Mouse (Mus musculus): ENCODE results near the gene Cog5.

Gene Cog5

GRCm38 (mm10) chr12:31944405-31944804 lies 289.7 kb downstream of the Cog5 start:
- DNase-seq, result no peak

- no peak for DNase-seq
These were observed 292.8 kb downstream of the Cog5 start for GRCm38 (mm10) chr12:31947476-31947875.

- DNase-seq, result peak; percentile 9
These were observed 293.7 kb downstream of the Cog5 start for GRCm38 (mm10) chr12:31948101-31949000.

DNA sequence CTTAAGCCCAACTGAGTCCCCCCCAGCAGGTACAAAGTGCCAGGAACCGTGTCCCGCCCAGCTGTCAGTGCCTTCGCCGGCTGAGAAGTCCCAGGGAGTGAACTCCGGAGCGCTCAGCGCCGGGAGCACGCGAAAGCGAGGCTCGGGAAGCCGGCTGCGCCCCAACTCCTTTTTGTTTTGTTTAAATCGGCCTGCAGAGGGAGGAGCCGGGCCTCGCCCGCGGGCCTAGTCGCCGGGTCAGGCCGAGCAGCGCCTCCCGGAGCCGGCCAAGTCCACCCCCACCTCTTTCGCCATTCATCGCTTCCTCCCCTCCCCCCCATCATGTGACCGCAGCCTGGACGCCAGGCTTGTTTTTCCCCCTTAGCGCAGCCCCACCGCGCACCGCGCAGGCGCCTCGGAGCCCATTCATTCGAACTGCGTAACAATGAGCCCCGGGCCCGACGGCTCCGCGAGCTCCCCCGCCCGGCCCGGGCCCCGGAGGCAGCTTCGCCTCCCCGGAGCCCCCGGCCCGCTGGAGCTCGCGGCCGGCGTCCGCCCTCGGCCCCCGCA lies 294.6 kb downstream of the Cog5 start:
- DNase-seq, result peak; percentile 96

DNA sequence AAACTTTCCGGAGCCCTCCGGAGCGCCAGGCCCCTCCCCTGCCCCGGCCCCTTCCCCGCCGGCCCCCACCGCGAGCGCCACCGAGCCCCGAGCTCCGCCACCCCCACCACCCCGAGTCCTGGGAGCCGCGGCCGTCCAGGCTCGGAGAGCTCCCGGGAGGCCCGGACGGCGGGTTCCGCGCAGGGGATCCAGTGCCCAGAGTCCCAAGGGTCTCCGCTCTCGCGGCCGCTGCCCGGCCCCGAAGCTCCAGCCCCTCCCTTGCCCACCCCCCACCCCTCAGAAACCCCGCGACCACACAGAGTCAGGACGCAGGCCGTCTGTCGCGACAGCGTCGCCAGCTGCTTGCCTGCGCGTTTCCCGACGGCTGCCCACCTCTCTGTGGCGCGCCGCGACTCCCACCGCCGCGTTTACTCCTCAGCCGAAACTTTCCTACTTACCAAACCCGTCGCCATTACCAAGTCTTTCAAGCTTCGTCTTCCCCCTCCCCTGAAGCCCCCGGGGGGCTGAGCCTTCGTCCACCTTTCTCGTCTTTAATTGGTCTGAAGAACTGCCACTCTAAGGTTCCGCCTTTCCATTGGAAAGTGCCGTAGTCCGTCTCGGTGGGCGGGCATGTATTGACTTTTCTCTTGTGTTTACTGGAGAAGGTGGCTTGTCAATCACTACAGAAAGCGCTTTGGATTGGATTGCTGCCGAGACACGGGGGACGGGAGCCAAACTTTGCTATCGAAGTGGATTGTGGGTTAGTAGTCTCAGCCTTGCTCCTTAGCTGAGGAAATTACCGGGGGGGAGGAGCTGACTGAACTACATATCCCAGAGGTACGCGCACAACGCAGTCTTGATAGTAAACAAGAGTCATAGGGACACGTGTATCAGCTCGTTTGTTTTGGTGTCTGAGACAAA lies 295.3 kb downstream of the Cog5 start, which contains the start of gene Hbp1:
Gene Hbp1, minus strand, starts transcription at position 777 of the 900 bp plus-strand sequence.
- DNase-seq, result peak; percentile 99

GRCm38 (mm10) chr12:31950659-31951031 lies 296.0 kb downstream of the Cog5 start:
- DNase-seq, result no peak

- DNase-seq, result no peak
These were observed 301.2 kb downstream of the Cog5 start for GRCm38 (mm10) chr12:31955843-31956242.

DNA sequence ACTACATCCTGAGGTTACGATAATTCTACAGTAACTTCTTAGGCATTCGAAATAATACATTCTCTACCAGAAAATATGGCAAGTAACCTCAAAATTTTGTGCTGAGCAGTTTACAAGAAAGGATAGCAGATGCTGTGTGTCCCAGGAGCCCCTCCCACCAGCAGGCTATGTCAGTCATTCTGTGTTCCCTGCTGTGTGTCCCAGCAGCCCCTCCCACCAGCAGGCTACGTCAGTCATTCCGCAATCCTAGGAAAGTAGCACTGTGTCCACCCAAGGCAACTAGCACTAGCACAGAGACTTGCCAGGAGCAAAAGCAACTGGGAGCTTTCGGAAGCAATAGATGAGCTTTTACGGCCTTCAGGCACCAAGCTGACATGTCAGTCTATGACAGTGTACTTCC lies 309.4 kb downstream of the Cog5 start:
- DNase-seq, result no peak

- DNase-seq, result no peak
These were observed 311.0 kb downstream of the Cog5 start for GRCm38 (mm10) chr12:31965517-31966212.

DNA sequence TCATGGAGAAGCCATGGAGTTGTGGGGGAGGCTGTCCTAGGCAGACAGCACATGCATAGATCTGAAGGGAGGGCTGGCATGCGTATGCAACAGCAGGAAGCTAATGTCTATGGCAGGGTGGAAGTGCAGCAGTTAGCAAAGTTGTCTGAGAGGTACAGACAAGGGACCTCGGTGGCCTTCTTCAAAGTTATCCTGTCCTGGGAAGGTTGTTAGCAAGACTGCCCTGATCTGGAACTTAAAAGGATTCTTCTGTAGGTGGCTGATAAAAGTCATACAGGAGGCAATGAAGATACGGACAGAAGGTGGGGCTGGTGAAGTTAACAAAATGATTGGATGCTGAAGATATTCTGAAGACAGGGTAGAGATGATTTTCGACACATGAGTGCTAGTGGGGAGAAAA lies 311.7 kb downstream of the Cog5 start:
- DNase-seq, result no peak

DNA sequence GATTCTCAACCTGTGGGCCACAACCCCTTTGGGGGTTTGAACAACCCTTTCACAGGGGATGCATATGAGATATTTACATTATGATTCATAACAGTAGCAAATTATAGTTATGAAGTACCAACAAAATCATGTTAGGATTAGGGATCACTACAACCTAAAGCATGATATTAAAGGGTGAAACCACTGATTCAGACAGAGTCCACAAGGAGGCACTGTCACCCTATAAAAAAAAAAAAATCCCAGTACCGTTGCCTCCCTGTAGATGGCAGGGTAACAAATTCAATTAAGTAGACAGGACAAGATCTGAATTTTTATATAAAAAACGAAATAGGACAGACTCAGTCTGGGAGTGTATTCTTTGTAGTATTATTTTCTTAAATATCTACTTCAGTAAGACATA lies 312.9 kb downstream of the Cog5 start:
- peak; percentile 68 for DNase-seq

DNA sequence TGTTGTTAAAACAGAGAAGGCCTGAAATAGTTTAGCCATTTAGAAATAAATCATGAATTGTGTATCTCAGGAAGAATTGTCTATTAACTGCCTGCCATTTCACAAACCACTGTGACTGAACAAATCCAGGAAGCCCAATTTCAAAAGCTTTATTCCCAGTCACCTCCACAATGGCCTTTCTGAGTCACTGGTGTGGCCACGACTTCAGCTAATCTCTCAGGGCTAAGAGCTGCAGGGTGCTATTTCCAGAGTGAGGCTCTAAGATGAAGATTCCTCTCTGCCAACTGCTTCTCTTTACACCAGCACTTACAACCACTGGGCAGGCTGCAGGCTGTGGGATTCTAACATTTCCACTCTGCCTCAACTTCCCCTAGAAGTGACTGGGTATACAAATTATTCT lies 314.4 kb downstream of the Cog5 start:
- DNase-seq, result no peak

DNA sequence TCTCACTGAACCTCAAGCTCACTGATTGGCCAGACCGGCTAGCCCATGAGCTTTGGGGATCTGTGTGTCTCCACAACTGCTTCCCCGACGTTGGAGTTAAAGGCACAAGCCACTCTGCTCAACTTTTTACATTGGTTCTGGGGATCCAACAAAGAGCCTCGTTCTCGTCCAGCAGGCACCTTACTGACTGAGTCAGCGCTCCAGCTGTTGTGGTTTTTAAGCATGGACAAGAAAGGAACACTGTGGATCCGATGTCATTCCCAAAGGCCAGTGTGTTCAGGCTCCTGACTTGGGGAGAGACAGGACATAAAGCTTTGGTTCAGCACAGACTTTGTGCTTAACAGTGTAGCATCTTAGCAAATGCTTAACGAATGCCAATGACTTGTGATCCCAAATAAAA lies 316.9 kb downstream of the Cog5 start:
- DNase-seq, result no peak

- peak; percentile 20 for DNase-seq
These were observed 319.0 kb downstream of the Cog5 start for GRCm38 (mm10) chr12:31973473-31974172.

GRCm38 (mm10) chr12:31976544-31976943 lies 321.9 kb downstream of the Cog5 start:
- peak; percentile 36 for DNase-seq

- peak; percentile 34 for DNase-seq
These were observed 323.0 kb downstream of the Cog5 start for GRCm38 (mm10) chr12:31977613-31978195.

DNA sequence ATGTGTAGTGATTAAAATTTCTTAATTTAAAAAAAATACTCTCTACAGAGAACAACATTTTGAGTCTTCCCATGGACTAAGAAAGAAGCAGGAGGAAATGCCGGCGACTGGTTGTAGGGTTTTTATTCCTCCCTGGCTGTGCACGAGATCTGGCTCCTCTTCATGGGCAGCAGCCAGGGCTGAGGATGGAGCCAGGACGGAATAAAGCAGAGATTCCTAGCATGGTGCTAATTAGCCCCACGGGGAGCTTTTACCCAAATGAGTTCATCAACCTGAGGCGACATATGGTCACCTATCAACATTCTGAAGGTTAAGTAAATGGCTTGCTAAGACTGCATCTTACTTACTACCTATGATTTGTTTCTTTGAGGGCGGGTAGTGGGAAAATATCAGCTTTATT lies 328.6 kb downstream of the Cog5 start:
- no peak for DNase-seq

- no peak for DNase-seq
These were observed 329.1 kb downstream of the Cog5 start for GRCm38 (mm10) chr12:31983769-31984168.

GRCm38 (mm10) chr12:31984206-31984605 lies 329.5 kb downstream of the Cog5 start:
- DNase-seq, result no peak

DNA sequence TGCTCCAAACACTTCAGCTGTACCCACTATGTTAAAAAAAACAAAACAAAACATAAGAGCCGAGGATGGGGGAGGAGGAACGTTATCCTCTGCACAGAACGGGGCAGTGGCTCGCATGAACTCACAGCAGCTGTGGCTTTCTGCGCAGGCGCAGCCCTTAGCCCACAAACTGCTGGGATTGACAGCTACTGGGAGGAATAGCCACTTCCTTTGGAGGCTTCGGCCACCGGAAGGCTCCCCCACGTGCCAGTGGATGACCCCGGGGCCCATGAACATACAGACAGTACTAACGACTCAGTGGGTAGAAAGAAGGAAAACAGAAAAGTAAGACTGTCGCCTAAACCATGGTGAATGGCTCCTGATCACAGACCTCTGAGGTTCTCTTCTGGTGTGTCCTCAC lies 330.0 kb downstream of the Cog5 start:
- DNase-seq, result no peak

- DNase-seq, result no peak
These were observed 331.1 kb downstream of the Cog5 start for GRCm38 (mm10) chr12:31985738-31986137.

- DNase-seq, result no peak
These were observed 331.8 kb downstream of the Cog5 start for GRCm38 (mm10) chr12:31986463-31986862.

All from embryo, embryonic 11 days (tissue).